Mouse (Mus musculus) MEL (cell line): ENCODE measurements around the gene Arid5b. TPM values are rescaled to one million over a fixed set of nuclear protein-coding genes. Genes with fewer than 3 reads are reported as not detected.

ENCODE experiments used
- DNase-seq: peaks from one replicate; pipeline ENCODE4 v3.0.0; 2011; ENCODE audit warnings: low read depth, low spot score
- H3K27ac ChIP-seq: 2 replicates; pipeline ENCODE4 v1.5.1; 2012; ENCODE audit warnings: low read depth, mild to moderate bottlenecking, control low read depth, low read length, moderate library complexity; ENCODE audit not compliant: control insufficient read depth
- H3K27me3 ChIP-seq, 2 experiments: fragments of 150-350 bp in 1 of 2; sonication (generic) in 1 of 2; 2 replicates each; pipeline ENCODE4 v1.6.1; 2012; ENCODE audit warnings: low read length in 2 of 2, mild to moderate bottlenecking in 2 of 2, improper control_type of control experiment in 1 of 2, moderate library complexity in 1 of 2; ENCODE audit not compliant: insufficient read depth in 2 of 2, control insufficient read depth in 1 of 2
- H3K36me3 ChIP-seq, 2 experiments: 2 replicates each; pipeline ENCODE4 v1.6.1; 2012 to 2014; ENCODE audit warnings: low read length in 2 of 2, improper control_type of control experiment in 1 of 2, inconsistent platforms in 1 of 2, mild to moderate bottlenecking in 1 of 2; ENCODE audit not compliant: insufficient read depth in 2 of 2, control insufficient read depth in 1 of 2
- H3K4me1 ChIP-seq, 2 experiments: fragments of 150-350 bp in 1 of 2; sonication (generic) in 1 of 2; 2 replicates each; pipeline ENCODE4 v1.6.1; 2012; ENCODE audit warnings: low read length in 2 of 2, improper control_type of control experiment in 1 of 2, mild to moderate bottlenecking in 1 of 2; ENCODE audit not compliant: insufficient read depth in 2 of 2, control insufficient read depth in 1 of 2
- H3K4me3 ChIP-seq, 2 experiments: fragments of 150-350 bp in 1 of 2; sonication (generic) in 1 of 2; 2 replicates each; pipeline ENCODE4 v1.5.1; 2012; ENCODE audit warnings: low read depth in 2 of 2, low read length in 2 of 2, mild to moderate bottlenecking in 2 of 2, moderate library complexity in 2 of 2, control low read depth in 1 of 2, improper control_type of control experiment in 1 of 2; ENCODE audit not compliant: control insufficient read depth in 1 of 2, insufficient read depth in 1 of 2
- H3K79me2 ChIP-seq: 2 replicates; pipeline ENCODE4 v1.6.1; 2012; ENCODE audit warnings: mild to moderate bottlenecking, low read length, moderate library complexity; ENCODE audit not compliant: control insufficient read depth, poor library complexity, insufficient read depth
- H3K9ac ChIP-seq: 2 replicates; pipeline ENCODE4 v1.6.1; 2012; ENCODE audit warnings: low read depth, mild to moderate bottlenecking, control low read depth, low read length, moderate library complexity; ENCODE audit not compliant: control insufficient read depth, poor library complexity, severe bottlenecking
- H3K9me3 ChIP-seq: fragments of 150-350 bp; sonication (generic); replicated peaks from 2 replicates; pipeline ENCODE4 v1.6.1; 2012; ENCODE audit warnings: mild to moderate bottlenecking, low read length, improper control_type of control experiment, moderate library complexity; ENCODE audit not compliant: insufficient read depth
- CTCF ChIP-seq, 3 experiments: IDR thresholded peaks in 2 of 3; conservative IDR thresholded peaks in 1 of 3; 2 replicates each; pipeline ENCODE4 v1.5.1; 2011 to 2012; ENCODE audit warnings: low read length in 3 of 3, low read depth in 2 of 3, mild to moderate bottlenecking in 2 of 3, improper control_type of control experiment in 1 of 3, inconsistent platforms in 1 of 3, mixed read lengths in 1 of 3, moderate library complexity in 1 of 3; ENCODE audit not compliant: control insufficient read depth in 1 of 3, insufficient read depth in 1 of 3, poor library complexity in 1 of 3, severe bottlenecking in 1 of 3
- HCFC1 ChIP-seq: IDR thresholded peaks from 2 replicates; pipeline ENCODE4 v1.6.1; 2012; ENCODE audit warnings: low read depth, mild to moderate bottlenecking, inconsistent platforms, low read length, improper control_type of control experiment, moderate library complexity
- TBP ChIP-seq: IDR thresholded peaks from 2 replicates; pipeline ENCODE4 v1.8.0; 2011; ENCODE audit warnings: low read depth, low read length, improper control_type of control experiment
- TCF12 ChIP-seq: IDR thresholded peaks from 2 replicates; pipeline ENCODE4 v1.6.1; 2014; ENCODE audit warnings: low read depth, mild to moderate bottlenecking, inconsistent platforms, low read length, improper control_type of control experiment, moderate library complexity
- polyA plus RNA-seq, 2 experiments: library from polyadenylated mRNA; stranded (reverse) in 1 of 2; unstranded in 1 of 2; fragments of >175 nt in 1 of 2; fragments of >200 nt in 1 of 2; gene quantifications; 2 replicates each; pipeline versions ENCODE4 v1.2.1 to v1.2.4; 2012; ENCODE audit warnings: low replicate concordance in 2 of 2, low read depth in 1 of 2; ENCODE audit not compliant: insufficient read length in 2 of 2, insufficient read depth in 1 of 2, missing spikeins in 1 of 2
- total RNA-seq: library from RNA; depleted of rRNA; stranded (reverse); fragments of 300-350 nt; gene quantifications from 2 replicates; pipeline ENCODE4 v1.2.3, GENCODE M21; 2012

Gene Arid5b
- total and polyA plus RNA-seq, 3 experiments, result 0.03 TPM; not detected in 2

- no peak overlapping the region for H3K27ac ChIP-seq
- H3K4me1 ChIP-seq, result peaks cover 0 to 5% of the 10 kb centered on the region in 2 experiments; a peak in 3 of 4 replicates
- no peaks in the 10 kb centered on the region for H3K79me2 ChIP-seq
- peaks cover 0 to 2% of the 10 kb centered on the region in 2 experiments; a peak in 1 of 4 replicates for H3K36me3 ChIP-seq
- TF ChIP-seq TBP (0 out of 2 replicates have a peak, but pooled peaks have one; percentile 38), TCF12 (peak; percentile 14; the same call in 1 of the 2 replicates), HCFC1 (no peak), CTCF (IDR thresholded peaks at IDR 0.05 in 2 of 3, conservative IDR thresholded peaks at IDR 0.05 in 1 of 3; ENCODE audit: control insufficient read depth in 1 of 3, insufficient read depth in 1 of 3, low read depth in 2 of 3, low read length in 3 of 3, poor library complexity in 1 of 3, severe bottlenecking in 1 of 3) (no peak)
- DNase-seq, result peak; percentile 66
- no peak overlapping the region for H3K9ac ChIP-seq
- no peaks in the 10 kb centered on the region for H3K9me3 ChIP-seq
- H3K4me3 ChIP-seq, result no peak overlapping the region
- no peaks in the 10 kb centered on the region for H3K27me3 ChIP-seq
These were observed 234.6 kb downstream of the Arid5b start for GRCm38 (mm10) chr10:68043973-68044372.
